Mouse (Mus musculus): ENCODE measurements at regions not wholly inside any gene's neighbourhood (a gene's known extent, or its start where the extent isn't known, plus 50 kb on each side); places are given as distances from the start of the nearest gene placed in this dataset.

GRCm38 (mm10) chr3:42110976-42111847 is 368.8 kb downstream of the D3Ertd751e start:
- DNase-seq (ENCODE audit: extremely low spot score in 1 of 2, low spot score in 1 of 2) = peak; percentile 63 to 86

- peak; percentile 83 to 85 for DNase-seq (ENCODE audit: extremely low spot score in 1 of 2, low spot score in 1 of 2)
Observed at GRCm38 (mm10) chr3:42129821-42130560, 387.6 kb downstream of the D3Ertd751e start.

- DNase-seq (ENCODE audit: extremely low spot score in 1 of 2, low spot score in 1 of 2) = no peak
Observed at GRCm38 (mm10) chr3:42132322-42132721, 389.9 kb downstream of the D3Ertd751e start.

DNA sequence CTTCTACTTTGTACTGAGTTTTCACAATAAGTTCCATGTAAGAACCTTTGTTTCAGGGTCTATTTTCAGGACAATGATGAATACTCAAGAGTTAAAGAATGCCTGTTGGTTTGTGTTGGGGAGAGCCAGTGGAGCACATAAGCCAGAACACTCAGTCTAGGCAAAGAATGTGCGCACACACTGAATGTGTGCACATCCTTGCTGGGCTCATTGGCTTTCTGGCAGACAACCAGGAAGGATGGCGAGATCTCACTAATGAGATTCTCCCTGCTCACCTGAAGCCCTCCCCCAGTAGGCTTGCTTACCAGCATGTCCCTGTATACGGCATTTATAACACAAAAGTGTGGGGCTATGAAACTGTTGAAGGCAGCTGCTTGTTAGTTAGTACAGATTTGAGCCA is 411.0 kb downstream of the D3Ertd751e start:
- no peak for DNase-seq (ENCODE audit: extremely low spot score in 1 of 2, low spot score in 1 of 2)

GRCm38 (mm10) chr3:42154909-42155308 is 412.5 kb downstream of the D3Ertd751e start:
- DNase-seq (ENCODE audit: extremely low spot score in 1 of 2, low spot score in 1 of 2) = no peak

- peak in 1 of 2 experiments; percentile 25 for DNase-seq (ENCODE audit: extremely low spot score in 1 of 2, low spot score in 1 of 2)
Observed at GRCm38 (mm10) chr3:42163666-42164065, 421.3 kb downstream of the D3Ertd751e start.

DNA sequence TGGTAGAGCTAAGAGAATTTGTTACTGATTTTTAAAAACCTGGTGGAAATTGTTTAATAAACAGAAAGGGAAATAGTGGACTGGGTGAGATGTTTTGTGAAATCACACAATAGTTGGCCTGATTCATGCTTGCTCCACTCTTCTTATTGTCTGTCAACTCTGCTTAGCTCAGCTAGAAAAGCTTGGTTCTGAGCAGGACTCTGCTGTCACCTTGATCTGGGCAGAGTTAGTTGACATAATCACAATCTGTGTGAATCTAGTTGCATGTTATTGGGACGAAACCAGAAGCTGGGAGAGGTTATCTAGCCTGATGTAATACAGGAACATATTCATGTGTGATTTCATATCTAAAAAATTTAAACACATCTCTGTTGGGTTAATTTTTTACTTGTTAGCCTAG is 456.8 kb downstream of the D3Ertd751e start:
- DNase-seq (ENCODE audit: extremely low spot score in 1 of 2, low spot score in 1 of 2) = no peak

DNA sequence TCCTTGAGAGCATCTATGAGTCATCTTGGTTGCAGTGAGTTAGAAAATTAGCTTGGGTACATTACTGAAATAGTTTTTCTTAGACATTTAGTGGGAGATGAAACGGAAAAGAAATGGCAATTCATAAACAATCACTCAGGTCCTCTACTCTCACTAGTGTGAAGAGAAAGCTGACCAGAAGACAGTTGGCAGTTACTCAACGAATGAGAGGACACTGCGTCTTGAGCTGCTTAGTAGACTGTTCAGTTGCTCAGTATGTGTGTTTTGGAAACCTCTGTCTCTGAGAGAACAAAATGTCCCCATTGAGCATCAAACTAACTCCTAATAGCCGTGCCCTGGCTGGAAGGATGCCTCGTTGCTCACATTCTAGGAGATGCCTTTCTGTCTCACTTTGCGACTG is 459.0 kb downstream of the D3Ertd751e start:
- no peak for DNase-seq (ENCODE audit: extremely low spot score in 1 of 2, low spot score in 1 of 2)

DNA sequence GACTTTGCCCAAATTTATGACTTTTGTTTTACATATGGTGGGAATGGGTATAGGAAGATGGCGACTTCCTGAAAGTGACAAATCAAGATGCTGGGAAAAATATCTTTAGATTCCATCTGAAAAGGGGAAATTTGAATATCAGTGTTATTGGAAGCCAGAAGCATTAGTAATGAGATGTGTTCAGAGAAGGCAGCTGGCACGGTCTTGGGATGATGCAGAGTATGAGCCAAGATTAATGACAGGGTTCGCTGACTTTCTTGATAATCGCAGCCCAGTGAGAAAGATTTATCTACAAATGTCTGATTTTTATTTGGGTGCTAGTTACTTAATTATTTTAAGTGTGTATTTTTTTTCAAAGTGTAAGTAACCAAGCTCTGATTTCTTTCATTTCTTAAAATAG is 463.2 kb downstream of the D3Ertd751e start:
- no peak for DNase-seq (ENCODE audit: extremely low spot score in 1 of 2, low spot score in 1 of 2)

DNA sequence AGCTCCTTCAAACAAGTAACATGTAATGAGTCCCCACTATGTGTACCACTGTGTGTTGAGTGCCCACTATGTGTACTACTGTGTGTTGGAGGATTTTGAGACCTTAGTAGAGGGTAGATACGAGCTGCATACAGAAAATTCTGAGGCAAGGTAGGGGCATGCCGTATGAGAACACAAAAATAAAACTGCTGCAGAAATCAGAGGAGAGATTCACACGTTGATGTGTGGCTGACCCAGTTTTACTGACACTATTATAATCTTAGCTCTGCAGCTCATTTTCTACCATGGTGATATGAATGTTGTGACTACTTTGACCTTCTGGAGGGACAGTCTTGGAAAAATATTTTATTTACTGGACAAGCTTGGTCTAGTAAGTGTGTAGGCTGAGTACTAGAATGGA is 469.0 kb downstream of the D3Ertd751e start:
- no peak for DNase-seq (ENCODE audit: extremely low spot score in 1 of 2, low spot score in 1 of 2)

DNA sequence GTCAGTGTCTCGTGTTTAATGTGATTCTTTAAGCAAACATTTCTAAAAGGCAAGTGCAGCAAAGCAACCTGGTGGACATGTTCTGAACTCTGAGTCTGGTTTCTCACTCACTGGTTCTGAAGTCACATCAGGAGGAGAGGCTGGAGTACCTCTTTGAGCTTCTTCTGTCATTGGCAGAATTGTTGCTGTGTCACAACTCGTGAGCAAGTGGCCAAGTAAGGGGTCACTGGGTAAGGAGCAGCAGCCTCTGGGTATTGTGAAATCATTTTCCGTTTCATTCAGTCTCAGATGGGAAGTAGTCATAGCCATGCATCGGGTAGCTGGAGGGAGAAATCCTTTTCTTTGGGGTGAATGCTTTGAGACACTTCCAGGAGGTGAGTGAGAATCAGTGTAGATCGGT is 470.0 kb downstream of the D3Ertd751e start:
- no peak for DNase-seq (ENCODE audit: extremely low spot score in 1 of 2, low spot score in 1 of 2)

GRCm38 (mm10) chr3:42213163-42213562 is 470.8 kb downstream of the D3Ertd751e start:
- DNase-seq (ENCODE audit: extremely low spot score in 1 of 2, low spot score in 1 of 2) = no peak

DNA sequence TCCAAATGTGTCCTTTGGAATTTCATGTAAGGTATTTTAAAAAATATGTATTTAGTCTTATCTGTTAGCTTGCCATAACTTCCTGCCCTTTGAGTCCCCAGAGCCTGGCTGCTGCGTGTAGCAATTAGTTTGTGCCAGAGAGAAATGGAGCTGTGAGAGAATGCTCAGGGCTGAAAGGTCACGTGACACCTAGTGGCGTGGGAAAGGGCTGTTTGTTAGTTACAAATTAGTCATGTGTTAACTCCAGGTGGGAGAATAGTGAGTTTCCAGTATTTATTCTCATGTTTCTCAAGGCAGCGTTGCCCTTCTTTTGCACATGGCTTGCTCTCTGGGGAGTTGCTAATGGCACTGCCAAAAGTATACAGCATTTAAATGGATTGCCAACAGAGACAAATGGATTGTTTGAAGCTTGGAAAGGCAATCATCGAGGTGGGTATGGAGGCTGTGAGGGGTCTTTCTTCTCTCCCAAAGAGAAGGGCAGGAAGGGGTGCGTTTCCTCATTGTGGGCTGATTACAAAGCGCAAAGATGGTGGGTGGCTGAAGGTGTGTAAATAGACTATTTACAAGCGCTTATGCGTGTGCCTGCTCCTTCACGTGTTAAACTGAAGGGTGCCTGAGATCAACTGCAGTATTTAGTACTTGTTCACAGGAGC is 472.3 kb downstream of the D3Ertd751e start:
- no peak for DNase-seq (ENCODE audit: extremely low spot score in 1 of 2, low spot score in 1 of 2)

DNA sequence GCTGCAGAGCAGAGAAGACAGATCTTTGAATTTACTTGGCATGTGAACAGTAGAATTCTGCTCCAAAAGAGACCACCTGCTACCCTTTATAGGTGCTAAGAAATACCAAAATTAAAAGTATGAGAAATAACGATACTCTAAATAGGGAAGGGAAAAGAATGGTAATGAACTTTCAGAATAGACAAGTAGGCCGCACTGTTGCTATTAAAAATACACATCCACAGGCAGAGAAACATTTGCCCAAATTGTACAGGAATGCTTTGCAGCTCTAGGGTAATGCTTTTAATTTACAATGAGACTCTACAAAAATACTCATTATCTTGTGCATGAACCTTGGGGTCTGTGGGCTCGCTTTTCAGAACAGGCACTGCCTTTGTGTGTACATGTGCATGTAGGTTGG is 476.3 kb downstream of the D3Ertd751e start:
- no peak for DNase-seq (ENCODE audit: extremely low spot score in 1 of 2, low spot score in 1 of 2)

- peak in 1 of 2 experiments; percentile 56 for DNase-seq (ENCODE audit: extremely low spot score in 1 of 2, low spot score in 1 of 2)
Observed at GRCm38 (mm10) chr3:42227679-42228398, 485.4 kb downstream of the D3Ertd751e start.

GRCm38 (mm10) chr3:42228399-42228755 is 486.0 kb downstream of the D3Ertd751e start:
- DNase-seq (ENCODE audit: extremely low spot score in 1 of 2, low spot score in 1 of 2) = no peak

- DNase-seq (ENCODE audit: extremely low spot score in 1 of 2, low spot score in 1 of 2) = no peak
Observed at GRCm38 (mm10) chr3:42232268-42232667, 489.9 kb downstream of the D3Ertd751e start.

DNA sequence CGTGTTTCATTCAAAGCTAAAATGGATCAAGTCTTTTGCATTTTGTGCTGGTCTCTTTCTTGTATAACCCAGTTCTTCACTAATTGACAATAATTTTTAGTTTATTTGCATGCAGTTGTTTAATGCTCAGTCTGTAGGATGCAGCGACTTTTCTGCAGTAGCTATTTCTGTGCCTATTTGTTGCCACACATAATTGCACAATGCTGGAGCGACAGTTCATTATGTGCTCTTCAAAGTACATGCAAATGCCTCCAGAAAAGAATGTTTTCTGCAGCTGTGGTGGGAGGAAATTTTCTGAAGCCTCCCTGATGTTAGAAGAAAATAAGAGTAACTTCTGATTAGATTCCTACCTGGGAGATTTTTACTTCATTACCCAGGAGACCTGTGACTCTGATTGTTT is 491.3 kb downstream of the D3Ertd751e start:
- DNase-seq (ENCODE audit: extremely low spot score in 1 of 2, low spot score in 1 of 2) = no peak

DNA sequence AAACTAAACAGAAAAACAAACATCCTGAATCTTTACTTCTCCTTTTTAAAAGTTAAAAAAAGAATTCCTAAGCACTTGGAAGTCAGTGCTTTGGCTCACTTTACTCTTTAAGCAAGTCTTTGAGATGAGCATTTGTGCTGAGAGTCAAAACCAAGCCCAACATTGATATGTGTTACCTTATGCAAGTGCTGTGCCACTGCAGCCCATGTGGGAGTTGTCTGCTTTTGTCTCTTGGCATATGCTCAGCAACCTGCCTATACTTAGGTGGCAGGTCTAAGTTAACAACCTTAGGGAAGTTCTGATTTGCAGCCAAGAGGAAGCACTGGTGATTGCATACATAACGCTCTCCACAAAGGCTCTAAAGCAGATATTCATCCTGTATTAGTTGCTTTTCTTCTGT is 493.1 kb downstream of the D3Ertd751e start:
- no peak for DNase-seq (ENCODE audit: extremely low spot score in 1 of 2, low spot score in 1 of 2)
